Mouse (Mus musculus) spleen, postnatal 36 days (tissue): ENCODE measurements around the gene Gm15217.

Experiments used
- DNase-seq, 2 experiments: peaks; one replicate each; pipeline ENCODE4 v3.0.0; 2022; ENCODE audit warnings: low spot score in 2 of 2, mixed read lengths in 1 of 2

Gm15217 gene

GRCm38 (mm10) chr14:46391621-46392170, 12.5 kb downstream of the Gm15217 start:
- DNase-seq: no peak

- no peak for DNase-seq
Measured at GRCm38 (mm10) chr14:46398091-46398695, 19.0 kb downstream of the Gm15217 start.

- DNase-seq: no peak
Measured at GRCm38 (mm10) chr14:46399925-46400324, 20.7 kb downstream of the Gm15217 start.

- no peak for DNase-seq
Measured at GRCm38 (mm10) chr14:46408319-46408718, 29.1 kb downstream of the Gm15217 start.

GRCm38 (mm10) chr14:46409016-46409415, 29.8 kb downstream of the Gm15217 start:
- no peak for DNase-seq

GRCm38 (mm10) chr14:46410557-46411120, 31.4 kb downstream of the Gm15217 start:
- DNase-seq: no peak

- no peak for DNase-seq
Measured at GRCm38 (mm10) chr14:46412497-46413000, 33.3 kb downstream of the Gm15217 start.

GRCm38 (mm10) chr14:46418371-46419097, 39.3 kb downstream of the Gm15217 start:
- DNase-seq: no peak

GRCm38 (mm10) chr14:46419269-46419668, 40.1 kb downstream of the Gm15217 start:
- DNase-seq: no peak

GRCm38 (mm10) chr14:46421823-46422222, 42.6 kb downstream of the Gm15217 start:
- DNase-seq: no peak

GRCm38 (mm10) chr14:46427251-46427650, 48.0 kb downstream of the Gm15217 start:
- no peak for DNase-seq

GRCm38 (mm10) chr14:46430231-46430630, 51.0 kb downstream of the Gm15217 start:
- DNase-seq: no peak
